Mouse (Mus musculus) 3T3-L1 (cell line): ENCODE data around the gene Ppme1.

Experiments
- DNase-seq: peaks from one replicate; pipeline ENCODE4 v3.0.0-alpha.2; 2015; ENCODE audit warnings: low read depth, low spot score

Ppme1 gene

GRCm38 (mm10) chr7:100327514-100327913 lies 44.6 kb downstream of the Ppme1 start:
- no peak for DNase-seq

DNA sequence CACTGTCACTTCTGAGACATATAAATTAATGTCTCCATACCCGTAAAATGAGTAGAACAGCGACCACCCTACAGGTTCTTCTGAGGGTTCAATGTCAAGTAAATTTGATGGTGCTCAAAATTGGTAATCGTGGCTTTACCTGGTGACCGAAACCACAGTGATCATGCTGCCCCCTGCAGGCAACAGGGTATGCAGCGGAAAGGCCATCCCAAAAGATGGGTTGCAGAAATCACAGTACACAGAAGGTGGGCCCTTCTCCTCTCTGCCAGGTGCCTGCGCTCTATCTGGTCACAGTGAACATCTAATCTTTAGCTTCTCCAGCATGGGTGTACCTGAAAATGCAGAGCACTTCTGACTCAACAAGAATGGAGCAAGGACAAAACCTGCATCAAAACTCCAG lies 46.6 kb downstream of the Ppme1 start:
- peak; percentile 37 for DNase-seq

DNA sequence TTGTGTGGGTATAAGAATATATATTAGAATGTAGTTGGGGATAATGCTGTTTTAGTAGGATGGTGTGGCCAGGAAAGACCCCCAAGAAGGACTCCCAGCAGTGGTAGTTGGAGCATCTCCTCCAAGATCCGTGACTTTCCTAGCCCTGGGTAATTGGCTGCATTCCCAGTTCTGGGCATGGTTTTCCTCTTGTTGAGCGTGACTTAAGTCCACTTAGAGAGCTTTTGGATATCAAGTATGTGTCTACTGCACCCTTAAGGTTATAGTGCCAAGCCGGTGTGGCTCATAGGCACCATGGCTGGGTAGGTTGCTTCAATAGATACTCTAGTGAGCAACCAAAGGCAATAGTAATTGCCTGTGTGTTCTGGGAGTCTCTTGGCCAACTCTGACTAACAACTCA lies 48.4 kb downstream of the Ppme1 start:
- no peak for DNase-seq

- DNase-seq, result no peak
Observed at GRCm38 (mm10) chr7:100317534-100317933, 54.6 kb downstream of the Ppme1 start.

GRCm38 (mm10) chr7:100316924-100317323 lies 55.2 kb downstream of the Ppme1 start:
- DNase-seq, result no peak

DNA sequence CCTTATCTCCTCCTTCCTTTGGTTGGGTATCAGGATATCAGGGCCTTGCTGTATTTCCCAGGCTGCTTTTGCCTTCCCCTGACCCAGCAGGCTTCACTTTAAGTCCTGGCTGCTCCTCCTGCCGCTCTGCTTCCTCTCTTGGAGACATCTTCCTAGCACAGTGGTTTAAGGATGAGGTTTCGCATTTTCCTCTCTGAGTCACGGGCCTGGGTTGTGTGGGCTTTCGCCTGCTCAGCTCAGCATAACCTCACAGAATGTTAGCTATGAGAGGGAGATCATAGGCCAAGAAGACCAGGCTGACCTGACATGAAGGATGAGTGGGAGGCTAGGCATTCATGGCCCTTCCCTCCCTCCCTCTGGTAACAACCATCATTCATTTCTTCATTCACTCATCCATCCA lies 59.4 kb downstream of the Ppme1 start:
- peak; percentile 57 for DNase-seq

GRCm38 (mm10) chr7:100310290-100310689 lies 61.8 kb downstream of the Ppme1 start:
- DNase-seq, result no peak

GRCm38 (mm10) chr7:100309679-100310078 lies 62.4 kb downstream of the Ppme1 start:
- DNase-seq, result no peak

DNA sequence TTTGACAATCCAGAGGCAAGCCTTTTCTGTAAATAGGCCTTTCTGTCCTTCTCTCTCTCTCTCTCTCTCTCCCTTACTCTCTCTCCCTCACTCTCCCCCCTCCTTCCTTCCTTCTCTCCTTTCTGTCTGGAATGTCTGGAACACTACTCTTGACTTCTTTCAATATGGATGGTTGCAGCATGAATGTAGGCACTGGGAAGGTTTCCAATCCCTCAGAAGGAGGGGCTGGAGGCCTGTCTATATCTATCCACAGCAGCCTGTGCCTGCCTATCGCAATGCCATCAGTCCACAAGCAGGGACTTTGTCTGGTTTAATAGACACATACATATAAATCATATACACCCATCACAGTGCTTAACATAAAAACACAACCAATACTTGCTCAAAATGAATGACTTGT lies 62.9 kb downstream of the Ppme1 start:
- DNase-seq, result peak; percentile 85

DNA sequence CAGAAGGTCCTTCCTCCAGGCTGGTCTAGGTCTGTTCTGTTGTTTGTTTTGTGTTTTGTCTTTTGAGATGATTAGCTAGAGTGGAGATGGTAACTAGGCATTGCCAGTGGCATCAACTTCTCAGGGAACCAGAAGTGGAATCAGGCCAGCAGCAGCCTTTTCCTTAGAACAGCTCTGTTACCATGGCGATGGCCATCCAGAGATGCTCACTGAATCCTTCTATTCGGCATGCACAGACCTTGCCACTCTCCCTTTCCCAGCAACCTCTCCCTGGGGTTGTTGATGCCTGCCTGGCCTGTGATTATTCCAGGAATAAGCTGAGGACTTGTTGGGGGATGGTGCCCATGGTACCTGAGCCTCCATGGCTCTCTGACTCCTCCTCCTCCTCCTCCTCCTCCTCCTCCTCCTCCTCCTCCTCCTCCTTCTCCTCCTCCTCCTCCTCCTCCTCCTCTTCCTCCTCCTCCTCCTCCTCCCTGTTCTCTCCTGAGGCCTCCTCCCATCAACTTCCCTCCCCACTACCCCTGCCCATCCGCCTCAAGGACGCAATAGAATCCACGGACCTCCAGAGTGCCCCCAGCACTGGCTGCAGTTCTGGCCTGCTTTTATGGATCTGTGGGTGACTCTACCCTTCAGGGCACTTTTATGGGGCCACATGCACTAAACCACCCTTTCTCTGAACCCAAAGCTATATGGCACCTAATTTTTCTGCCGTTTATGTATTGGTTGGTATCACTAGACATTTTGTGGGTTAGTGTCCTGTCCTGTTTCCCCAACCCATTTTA lies 64.0 kb downstream of the Ppme1 start:
- DNase-seq, result no peak

- no peak for DNase-seq
Observed at GRCm38 (mm10) chr7:100305894-100306293, 66.2 kb downstream of the Ppme1 start.

DNA sequence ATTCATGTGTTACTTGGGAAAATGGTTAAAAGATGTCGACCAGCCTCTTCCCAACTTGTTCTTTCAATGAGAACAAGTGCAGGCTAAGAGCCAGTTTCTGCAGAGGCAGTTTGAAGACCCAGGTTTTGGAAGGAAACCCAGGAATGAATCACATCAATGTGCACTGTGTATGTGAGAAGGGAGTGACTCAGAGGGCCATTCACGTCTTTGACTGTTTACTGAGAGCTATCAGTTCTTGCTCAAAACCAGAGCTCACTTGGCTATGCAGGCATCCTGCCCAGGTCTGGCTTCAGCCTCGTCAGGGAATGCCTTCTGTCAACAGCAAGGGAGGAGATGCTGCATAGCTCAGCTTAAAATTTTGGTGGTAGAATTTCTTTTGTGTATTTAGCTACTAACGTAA lies 69.8 kb downstream of the Ppme1 start:
- DNase-seq, result peak; percentile 97

- DNase-seq, result no peak
Observed at GRCm38 (mm10) chr7:100301390-100301789, 70.7 kb downstream of the Ppme1 start.

- DNase-seq, result no peak
Observed at GRCm38 (mm10) chr7:100298861-100299510, 73.1 kb downstream of the Ppme1 start.

DNA sequence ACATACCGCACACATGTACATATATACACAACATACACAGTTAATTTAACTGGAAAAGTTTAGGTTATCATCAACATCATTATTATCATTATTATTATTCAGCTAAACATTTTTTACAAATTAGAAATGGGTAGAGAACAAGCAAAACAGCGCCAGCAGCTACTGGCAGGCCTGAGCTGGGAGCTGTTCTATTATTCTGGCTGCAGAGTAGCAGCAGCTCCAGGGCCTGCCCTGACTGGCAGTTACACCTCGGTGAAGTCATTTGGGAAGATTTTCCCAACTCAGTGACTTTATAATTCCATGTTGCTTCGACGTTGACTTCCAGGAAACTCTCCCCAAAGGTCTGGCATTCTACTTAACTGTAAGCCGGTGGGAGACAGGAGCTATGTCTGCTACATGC lies 75.4 kb downstream of the Ppme1 start:
- no peak for DNase-seq

DNA sequence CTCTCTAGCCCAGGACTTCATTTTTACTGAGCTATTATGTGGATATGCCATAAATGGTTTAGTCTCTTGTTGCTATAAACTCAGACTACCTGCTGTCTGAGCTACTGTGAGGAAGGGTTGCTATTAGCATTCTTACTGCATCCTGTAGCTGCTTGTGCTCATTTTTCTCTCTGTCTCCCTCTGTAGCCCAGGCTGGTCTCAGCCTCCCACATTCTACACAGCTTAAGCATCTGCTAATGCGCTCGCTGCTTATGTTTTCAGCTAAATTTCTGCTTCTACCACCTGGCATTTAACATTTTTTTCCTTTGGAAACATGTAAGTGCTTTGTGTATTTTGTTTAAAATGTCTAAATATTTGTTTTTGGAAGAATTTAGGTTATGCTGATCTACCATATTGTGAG lies 76.4 kb downstream of the Ppme1 start:
- no peak for DNase-seq

- DNase-seq, result no peak
Observed at GRCm38 (mm10) chr7:100293546-100293945, 78.6 kb downstream of the Ppme1 start.

- DNase-seq, result peak; percentile 80
Observed at GRCm38 (mm10) chr7:100288622-100289021, 83.5 kb downstream of the Ppme1 start.

DNA sequence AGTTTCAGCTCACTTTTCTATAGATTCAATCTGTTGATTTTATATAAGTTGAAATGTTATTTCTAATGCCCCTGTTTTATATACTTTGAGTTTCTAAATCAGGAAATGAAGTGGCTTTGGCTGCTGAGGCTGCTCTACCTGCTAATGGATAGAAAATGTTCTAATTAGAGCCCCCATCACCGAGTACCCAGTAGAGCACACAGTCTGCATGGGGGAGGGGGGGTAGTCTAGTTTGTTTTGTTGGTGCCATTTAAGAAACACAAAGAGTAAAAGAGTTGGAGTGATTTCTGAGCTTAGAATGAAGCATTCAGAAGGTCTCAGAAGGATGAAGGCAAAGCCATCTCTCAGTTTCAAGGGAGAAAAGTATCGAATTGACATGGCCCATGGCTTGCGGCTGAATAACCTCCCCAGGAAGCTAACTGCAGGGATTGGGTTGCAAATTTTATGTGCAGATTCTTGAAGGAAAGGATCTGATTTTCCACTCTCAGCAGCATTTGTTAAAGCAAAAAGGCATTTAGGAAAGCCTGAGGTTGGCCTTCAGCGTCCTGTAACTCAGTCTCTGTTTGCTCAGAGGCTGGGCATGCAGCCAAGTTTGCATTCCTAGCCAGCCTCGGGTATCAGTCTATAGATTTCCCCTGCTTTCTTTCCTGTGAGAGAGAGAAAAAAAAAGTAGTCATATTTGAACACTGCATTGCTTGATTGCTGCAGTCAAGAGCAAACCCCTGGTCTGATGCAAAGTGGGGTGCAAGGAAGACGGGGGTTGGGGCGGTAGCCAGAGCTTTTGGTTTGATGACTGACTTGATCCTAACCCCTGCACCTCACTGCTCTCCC lies 84.1 kb downstream of the Ppme1 start:
- peak; percentile 90 for DNase-seq

GRCm38 (mm10) chr7:100285383-100285782 lies 86.7 kb downstream of the Ppme1 start, which contains the start of gene P4ha3:
P4ha3 (plus strand) TSS chr7:100285520.
- no peak for DNase-seq

DNA sequence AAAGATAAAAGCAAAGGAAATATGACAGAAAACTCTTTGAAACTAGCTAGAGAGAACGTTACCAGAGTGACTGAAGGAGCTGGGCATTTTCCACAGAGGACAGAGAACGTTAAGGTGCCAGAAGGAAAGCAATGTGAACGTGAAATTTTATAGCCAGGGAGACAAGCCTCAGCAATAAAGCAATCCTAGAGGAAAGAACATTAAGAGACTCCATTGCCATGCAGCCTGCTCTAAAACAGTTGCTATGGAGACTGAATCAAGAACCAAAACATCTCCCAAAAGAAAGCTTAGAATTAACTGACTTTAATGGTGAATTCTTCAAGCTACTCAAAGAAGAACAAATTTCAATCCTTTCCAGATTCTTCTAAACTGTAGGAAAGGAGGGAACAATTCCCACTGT lies 88.8 kb downstream of the Ppme1 start:
- no peak for DNase-seq

GRCm38 (mm10) chr7:100281596-100281995 lies 90.5 kb downstream of the Ppme1 start:
- peak; percentile 86 for DNase-seq
